Mouse (Mus musculus): ENCODE results near the gene Adamts6. TPM values are rescaled to one million over a fixed set of nuclear protein-coding genes. Genes with fewer than 3 reads are reported as not detected.

Adamts6 gene
- 3.6 and 3.8 TPM in 2 replicates for polyA plus RNA-seq (2015; fragmentation: Nextera tagmentation; extraction: Ambion mirVana)

GRCm38 (mm10) chr13:104287366-104288225 lies at the start of gene Adamts6:
Gene Adamts6, plus strand, starts transcription at chr13:104287835.
- Histone ChIP-seq H3K4me1 (replicated peaks; ENCODE audit: control insufficient read depth, insufficient read depth, low read length) (peaks cover 11% of the 10 kb centered on the region), H3K9me3 (ENCODE audit: control insufficient read depth, low read length) (no peaks in the 10 kb centered on the region), H3K4me3 (ENCODE audit: low read length) (peak within 1 kb of the TSS; percentile 59), H3K27ac (ENCODE audit: low read length) (peak within 1 kb of the TSS; percentile 88), H3K27me3 (ENCODE audit: control insufficient read depth, insufficient read depth, low read depth, low read length) (no peaks in the 10 kb centered on the region), H3K36me3 (ENCODE audit: control insufficient read depth, insufficient read depth, low read length) (no peaks in the 10 kb centered on the region), H3K9ac (ENCODE audit: low read length) (peak within 1 kb of the TSS; percentile 68), H3K4me2 (ENCODE audit: low read depth, low read length) (peak within 1 kb of the TSS; percentile 75)
- WGBS = under 1% methylated on average over 23 of the region's 23 CpGs
- no peak for ATAC-seq (ENCODE audit: low read depth)

- ATAC-seq (ENCODE audit: low read depth) = no peak
- Histone ChIP-seq H3K4me3 (ENCODE audit: low read length) (no peak overlapping the region), H3K4me2 (ENCODE audit: low read depth, low read length) (no peak overlapping the region), H3K36me3 (ENCODE audit: control insufficient read depth, insufficient read depth, low read length) (no peaks in the 10 kb centered on the region), H3K9ac (ENCODE audit: low read length) (no peak overlapping the region), H3K27me3 (ENCODE audit: control insufficient read depth, insufficient read depth, low read depth, low read length) (no peaks in the 10 kb centered on the region), H3K9me3 (ENCODE audit: control insufficient read depth, low read length) (no peaks in the 10 kb centered on the region), H3K4me1 (replicated peaks; ENCODE audit: control insufficient read depth, insufficient read depth, low read length) (no peaks in the 10 kb centered on the region), H3K27ac (ENCODE audit: low read length) (no peak overlapping the region)
- 95% methylated on average over 3 of the region's 3 CpGs for WGBS
Observed at GRCm38 (mm10) chr13:104258997-104259396, 28.6 kb upstream of the Adamts6 start.

DNA sequence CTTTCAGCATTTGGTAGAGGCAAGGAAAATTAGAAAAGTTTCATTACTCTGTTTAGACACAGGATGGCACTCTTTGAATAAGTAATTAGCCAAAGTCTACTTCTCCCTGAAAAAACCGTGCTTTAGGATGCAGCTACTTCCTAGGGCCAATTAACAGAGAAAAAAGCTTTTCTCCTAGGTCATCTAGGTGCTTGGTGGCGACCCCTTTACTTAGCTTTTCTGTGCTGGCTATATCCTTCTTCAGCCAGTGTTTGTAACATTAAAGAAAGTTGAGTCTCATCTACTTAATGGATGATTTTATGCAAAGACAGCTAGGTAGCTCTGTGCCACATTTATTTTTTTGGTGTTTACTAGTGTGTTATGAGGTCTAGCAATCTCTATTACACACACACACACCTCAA lies 2.6 kb upstream of the Adamts6 start:
- Histone ChIP-seq H3K4me1 (replicated peaks; ENCODE audit: control insufficient read depth, insufficient read depth, low read length) (peaks cover 11% of the 10 kb centered on the region), H3K9me3 (ENCODE audit: control insufficient read depth, low read length) (no peaks in the 10 kb centered on the region), H3K27ac (ENCODE audit: low read length) (peak overlapping the region; percentile 88), H3K36me3 (ENCODE audit: control insufficient read depth, insufficient read depth, low read length) (no peaks in the 10 kb centered on the region), H3K27me3 (ENCODE audit: control insufficient read depth, insufficient read depth, low read depth, low read length) (no peaks in the 10 kb centered on the region), H3K4me2 (ENCODE audit: low read depth, low read length) (peak overlapping the region; percentile 75), H3K9ac (ENCODE audit: low read length) (no peak overlapping the region), H3K4me3 (ENCODE audit: low read length) (no peak overlapping the region)
- 6% methylated on average over 2 of the region's 2 CpGs for WGBS
- ATAC-seq (ENCODE audit: low read depth) = no peak

- Histone ChIP-seq H3K4me1 (replicated peaks; ENCODE audit: control insufficient read depth, insufficient read depth, low read length) (peaks cover 11% of the 10 kb centered on the region), H3K4me3 (ENCODE audit: low read length) (peak overlapping the region; percentile 59), H3K4me2 (ENCODE audit: low read depth, low read length) (peak overlapping the region; percentile 75), H3K36me3 (ENCODE audit: control insufficient read depth, insufficient read depth, low read length) (no peaks in the 10 kb centered on the region), H3K27me3 (ENCODE audit: control insufficient read depth, insufficient read depth, low read depth, low read length) (no peaks in the 10 kb centered on the region), H3K9me3 (ENCODE audit: control insufficient read depth, low read length) (no peaks in the 10 kb centered on the region), H3K9ac (ENCODE audit: low read length) (peak overlapping the region; percentile 67), H3K27ac (ENCODE audit: low read length) (peak overlapping the region; percentile 88)
- ATAC-seq (ENCODE audit: low read depth) = no peak
- under 1% methylated on average over 10 of the region's 10 CpGs for WGBS
Observed at GRCm38 (mm10) chr13:104285737-104286311, 1.8 kb upstream of the Adamts6 start.

- peak overlapping the region; percentile 59 for H3K4me3 ChIP-seq (ENCODE audit: low read length)
- peak overlapping the region; percentile 75 for H3K4me2 ChIP-seq (ENCODE audit: low read depth, low read length)
- no peaks in the 10 kb centered on the region for H3K36me3 ChIP-seq (ENCODE audit: control insufficient read depth, insufficient read depth, low read length)
- no peaks in the 10 kb centered on the region for H3K27me3 ChIP-seq (ENCODE audit: control insufficient read depth, insufficient read depth, low read depth, low read length)
- under 1% methylated on average over 4 of the region's 4 CpGs for WGBS
- no peaks in the 10 kb centered on the region for H3K9me3 ChIP-seq (ENCODE audit: control insufficient read depth, low read length)
- ATAC-seq (ENCODE audit: low read depth) = no peak
- H3K27ac ChIP-seq (ENCODE audit: low read length) = peak overlapping the region; percentile 88
- peak overlapping the region; percentile 68 for H3K9ac ChIP-seq (ENCODE audit: low read length)
- H3K4me1 ChIP-seq (replicated peaks; ENCODE audit: control insufficient read depth, insufficient read depth, low read length) = peaks cover 11% of the 10 kb centered on the region
Observed at GRCm38 (mm10) chr13:104286336-104286735, 1.3 kb upstream of the Adamts6 start.

DNA sequence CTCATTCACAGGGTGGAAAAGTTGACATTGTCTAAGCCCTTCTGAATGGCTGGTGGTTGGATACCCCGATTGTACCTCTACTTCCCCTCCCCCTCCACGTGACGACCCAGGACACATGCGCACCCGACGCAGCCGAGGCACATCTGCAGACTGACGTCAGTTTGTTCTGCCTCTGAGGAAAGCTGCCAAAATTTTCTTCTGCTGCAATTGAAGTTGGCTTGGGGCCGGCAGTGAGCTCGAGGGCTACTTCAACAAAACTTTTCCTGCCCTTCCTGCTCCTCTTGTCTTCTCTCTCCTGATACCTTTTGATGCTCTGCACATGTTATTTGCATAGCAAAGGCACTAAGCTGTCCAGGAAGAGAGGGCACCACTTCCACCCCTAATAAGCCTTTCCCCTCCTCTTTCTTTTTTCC lies 732 bp upstream of the Adamts6 start:
- Histone ChIP-seq H3K27me3 (ENCODE audit: control insufficient read depth, insufficient read depth, low read depth, low read length) (no peaks in the 10 kb centered on the region), H3K27ac (ENCODE audit: low read length) (peak overlapping the region; percentile 88), H3K4me2 (ENCODE audit: low read depth, low read length) (peak overlapping the region; percentile 75), H3K9ac (ENCODE audit: low read length) (peak overlapping the region; percentile 68), H3K9me3 (ENCODE audit: control insufficient read depth, low read length) (no peaks in the 10 kb centered on the region), H3K4me1 (replicated peaks; ENCODE audit: control insufficient read depth, insufficient read depth, low read length) (peaks cover 11% of the 10 kb centered on the region), H3K36me3 (ENCODE audit: control insufficient read depth, insufficient read depth, low read length) (no peaks in the 10 kb centered on the region), H3K4me3 (ENCODE audit: low read length) (peak overlapping the region; percentile 59)
- WGBS = 0% methylated on average over 10 of the region's 10 CpGs
- peak; percentile 95 for ATAC-seq (ENCODE audit: low read depth)

DNA sequence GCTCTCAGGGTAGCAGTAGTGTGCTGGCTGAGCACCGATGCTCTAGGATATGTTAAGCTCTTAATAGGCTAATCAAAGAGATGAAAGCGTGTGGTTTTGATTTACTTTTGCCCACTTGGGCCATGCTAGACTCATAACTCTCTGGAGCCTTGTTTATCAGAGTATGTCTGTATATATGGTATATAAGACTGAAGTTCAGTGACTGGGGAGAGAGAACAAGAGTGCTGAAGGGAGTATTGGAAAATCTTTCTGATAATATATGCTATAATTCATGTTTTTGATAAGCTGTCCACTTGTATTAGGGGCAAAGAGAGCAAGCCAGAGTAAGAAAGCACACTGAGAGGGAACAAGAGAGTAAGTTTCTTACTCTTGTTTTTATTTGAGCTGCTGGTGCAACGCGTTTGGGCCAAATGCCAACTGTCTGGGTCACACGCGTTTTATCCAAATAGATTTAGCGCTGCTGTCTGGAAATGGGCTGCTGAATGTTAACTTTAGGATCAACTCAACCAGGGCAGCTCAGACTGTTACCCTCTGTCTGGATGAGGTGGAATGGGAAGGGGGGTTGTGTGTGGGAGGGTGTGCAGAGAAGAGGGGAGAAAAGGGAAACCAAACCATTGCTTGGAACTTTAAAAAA lies 708 bp downstream of the Adamts6 start:
- peak overlapping the region; percentile 59 for H3K4me3 ChIP-seq (ENCODE audit: low read length)
- peaks cover 11% of the 10 kb centered on the region for H3K4me1 ChIP-seq (replicated peaks; ENCODE audit: control insufficient read depth, insufficient read depth, low read length)
- no peaks in the 10 kb centered on the region for H3K27me3 ChIP-seq (ENCODE audit: control insufficient read depth, insufficient read depth, low read depth, low read length)
- H3K27ac ChIP-seq (ENCODE audit: low read length) = peak overlapping the region; percentile 86
- no peaks in the 10 kb centered on the region for H3K36me3 ChIP-seq (ENCODE audit: control insufficient read depth, insufficient read depth, low read length)
- ATAC-seq (ENCODE audit: low read depth) = peak; percentile 74
- H3K9me3 ChIP-seq (ENCODE audit: control insufficient read depth, low read length) = no peaks in the 10 kb centered on the region
- under 1% methylated on average over 7 of the region's 7 CpGs for WGBS
- H3K9ac ChIP-seq (ENCODE audit: low read length) = peak overlapping the region; percentile 56
- H3K4me2 ChIP-seq (ENCODE audit: low read depth, low read length) = peak overlapping the region; percentile 75

- H3K4me2 ChIP-seq (ENCODE audit: low read depth, low read length) = peak overlapping the region; percentile 41
- ATAC-seq (ENCODE audit: low read depth) = no peak
- H3K27ac ChIP-seq (ENCODE audit: low read length) = no peak overlapping the region
- peaks cover 11% of the 10 kb centered on the region for H3K4me1 ChIP-seq (replicated peaks; ENCODE audit: control insufficient read depth, insufficient read depth, low read length)
- H3K36me3 ChIP-seq (ENCODE audit: control insufficient read depth, insufficient read depth, low read length) = no peaks in the 10 kb centered on the region
- H3K9ac ChIP-seq (ENCODE audit: low read length) = no peak overlapping the region
- no peaks in the 10 kb centered on the region for H3K9me3 ChIP-seq (ENCODE audit: control insufficient read depth, low read length)
- H3K27me3 ChIP-seq (ENCODE audit: control insufficient read depth, insufficient read depth, low read depth, low read length) = no peaks in the 10 kb centered on the region
- H3K4me3 ChIP-seq (ENCODE audit: low read length) = no peak overlapping the region
Observed at GRCm38 (mm10) chr13:104289176-104289575, 1.5 kb downstream of the Adamts6 start.

DNA sequence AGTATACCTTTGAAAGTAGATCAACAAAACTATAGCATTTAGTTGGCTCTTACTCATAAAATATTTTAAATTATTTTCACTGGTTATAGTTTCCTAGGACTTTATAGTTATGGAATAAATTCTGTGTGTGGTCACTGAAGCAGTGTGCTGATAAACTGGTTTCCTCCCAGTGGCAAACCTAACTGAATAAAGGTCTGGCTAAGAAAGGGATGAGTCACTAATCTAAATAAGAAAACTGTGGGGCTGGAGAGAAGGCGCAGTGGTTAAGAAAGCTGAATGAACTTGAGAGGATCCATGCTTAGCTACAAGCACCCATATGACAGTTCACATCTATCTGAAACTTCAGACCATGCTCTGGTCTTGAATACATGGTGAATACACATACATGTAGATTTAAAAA lies 7.8 kb downstream of the Adamts6 start:
- H3K4me3 ChIP-seq (ENCODE audit: low read length) = no peak overlapping the region
- H3K4me1 ChIP-seq (replicated peaks; ENCODE audit: control insufficient read depth, insufficient read depth, low read length) = no peaks in the 10 kb centered on the region
- no peak overlapping the region for H3K9ac ChIP-seq (ENCODE audit: low read length)
- ATAC-seq (ENCODE audit: low read depth) = no peak
- H3K4me2 ChIP-seq (ENCODE audit: low read depth, low read length) = no peak overlapping the region
- H3K9me3 ChIP-seq (ENCODE audit: control insufficient read depth, low read length) = no peaks in the 10 kb centered on the region
- H3K27ac ChIP-seq (ENCODE audit: low read length) = no peak overlapping the region
- 100% methylated on average over 1 of the region's 1 CpGs for WGBS
- no peaks in the 10 kb centered on the region; the same call in 1 of the 2 replicates for H3K36me3 ChIP-seq (ENCODE audit: control insufficient read depth, insufficient read depth, low read length)
- H3K27me3 ChIP-seq (ENCODE audit: control insufficient read depth, insufficient read depth, low read depth, low read length) = no peaks in the 10 kb centered on the region
